Mouse (Mus musculus) layer of hippocampus, adult 9-10 months (tissue): Measurements from ENCODE around the gene Prdm1.

ENCODE experiments used
- DNase-seq: peaks from one replicate; pipeline ENCODE4 v3.0.0; 2022; ENCODE audit warnings: low spot score

Prdm1 gene

DNA sequence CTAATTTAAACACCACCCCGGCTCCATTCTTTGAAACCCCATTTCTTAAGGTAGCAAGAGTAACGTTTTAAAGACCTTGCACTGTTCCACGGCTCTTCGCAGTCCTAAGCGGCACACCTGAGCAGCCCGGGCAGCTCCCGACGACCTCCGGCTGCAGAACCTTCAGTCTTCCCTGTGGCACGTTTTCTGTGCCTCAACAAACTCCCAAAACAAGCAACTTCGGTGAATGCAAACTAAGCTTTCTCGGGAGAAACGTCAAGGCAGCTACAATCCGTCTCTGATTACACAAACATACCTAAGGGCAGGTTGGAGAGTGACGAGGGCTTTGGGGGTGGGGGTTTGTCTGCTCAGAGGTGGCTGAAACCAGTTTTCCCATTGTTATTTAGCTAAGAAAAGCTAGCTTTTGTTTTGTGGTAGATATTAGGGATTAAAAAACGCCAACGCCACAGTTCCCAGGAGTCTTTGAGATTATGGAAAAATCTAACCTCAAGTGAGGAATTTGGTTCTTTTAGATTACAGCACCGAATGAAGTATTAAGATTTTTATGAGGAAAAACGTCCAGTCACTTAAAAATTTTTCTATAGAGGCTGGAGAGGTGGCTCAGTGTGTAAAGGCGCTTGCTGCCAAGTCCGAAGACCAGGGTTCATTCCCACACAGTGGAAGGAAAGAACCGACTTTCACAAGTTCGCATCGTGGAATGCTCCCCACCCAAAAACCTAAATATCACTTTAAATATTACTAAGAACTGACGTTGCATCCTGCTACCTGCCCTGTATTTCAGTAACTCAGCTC lies at the start of gene Prdm1:
Prdm1 (minus strand) TSS at position 211 of the 792 bp plus-strand sequence.
- DNase-seq, result no peak

DNA sequence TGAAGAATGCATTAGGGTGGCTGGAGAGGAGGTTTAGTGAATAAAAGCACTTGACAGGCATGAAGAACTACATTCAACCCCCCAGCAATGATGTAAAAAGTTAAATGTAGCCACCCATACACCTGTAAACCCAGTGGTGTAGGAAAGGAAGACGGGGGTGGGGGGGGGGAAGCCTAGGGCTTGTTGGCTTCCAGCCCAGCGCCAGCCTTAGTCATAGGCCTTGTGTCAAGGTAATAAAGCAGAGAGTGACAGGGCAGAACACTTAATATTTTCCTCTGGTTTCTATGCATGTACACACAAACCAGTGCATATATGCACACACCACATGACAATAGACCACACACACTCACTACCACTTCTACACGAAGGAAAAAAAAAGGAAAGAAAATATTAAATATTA lies 37.7 kb upstream of the Prdm1 start:
- no peak for DNase-seq

DNA sequence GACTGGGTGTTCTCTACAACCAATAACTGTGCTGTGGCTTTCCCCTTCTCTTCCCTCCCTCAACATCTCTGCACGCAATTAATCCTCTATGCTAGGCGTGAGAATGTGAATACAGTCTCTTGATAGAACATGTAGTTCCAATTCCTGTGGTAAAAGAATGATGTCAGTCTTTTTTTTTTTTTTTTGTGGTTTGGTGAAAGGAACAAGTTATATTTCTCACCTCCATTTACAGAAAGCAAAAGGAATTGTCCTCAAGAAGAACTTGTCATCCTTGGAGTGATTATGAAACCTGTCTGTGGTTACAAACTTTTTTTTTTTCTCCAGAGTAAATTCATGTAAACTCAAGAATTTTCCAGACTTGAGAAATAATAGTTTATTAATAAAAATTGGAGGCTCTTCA lies 36.8 kb upstream of the Prdm1 start:
- DNase-seq, result no peak

DNA sequence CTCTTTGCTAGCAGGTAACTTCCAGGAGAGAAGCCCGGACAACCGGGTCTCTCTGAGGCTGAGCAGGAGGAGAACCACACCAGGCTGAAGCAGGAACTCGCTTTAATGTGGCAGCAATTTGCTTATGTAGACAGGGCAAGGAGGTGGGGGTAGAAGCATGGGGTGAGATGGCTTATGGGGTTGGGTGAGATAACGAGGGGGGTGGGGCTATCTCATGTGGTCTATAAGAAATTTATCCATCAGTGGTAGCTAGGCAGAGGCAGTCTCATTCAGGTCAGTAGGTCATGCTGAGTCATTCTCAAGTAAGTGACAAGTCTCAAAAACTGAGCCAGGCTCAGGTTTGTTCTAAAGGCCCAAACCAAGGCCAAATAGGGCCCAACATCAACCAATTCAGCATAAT lies 28.5 kb upstream of the Prdm1 start:
- DNase-seq, result no peak

DNA sequence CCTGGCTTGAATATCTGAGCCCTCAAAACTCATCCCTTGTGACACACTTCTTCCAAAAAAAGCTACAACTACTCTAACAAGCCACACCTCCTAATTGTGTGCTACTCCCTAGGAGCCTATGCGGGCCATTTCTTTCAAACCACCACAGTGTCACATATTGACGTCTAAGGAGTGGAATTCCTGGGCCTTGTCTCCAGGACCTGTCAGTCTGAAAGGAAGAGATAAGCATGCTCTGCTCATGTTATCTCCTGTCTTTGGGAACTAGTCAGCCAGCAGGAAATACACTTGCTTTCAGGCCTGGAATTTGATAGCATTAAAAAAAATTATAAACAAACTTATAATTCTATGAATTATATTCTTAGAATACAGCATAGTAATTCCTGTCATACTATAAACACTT lies 27.0 kb upstream of the Prdm1 start:
- no peak for DNase-seq

DNA sequence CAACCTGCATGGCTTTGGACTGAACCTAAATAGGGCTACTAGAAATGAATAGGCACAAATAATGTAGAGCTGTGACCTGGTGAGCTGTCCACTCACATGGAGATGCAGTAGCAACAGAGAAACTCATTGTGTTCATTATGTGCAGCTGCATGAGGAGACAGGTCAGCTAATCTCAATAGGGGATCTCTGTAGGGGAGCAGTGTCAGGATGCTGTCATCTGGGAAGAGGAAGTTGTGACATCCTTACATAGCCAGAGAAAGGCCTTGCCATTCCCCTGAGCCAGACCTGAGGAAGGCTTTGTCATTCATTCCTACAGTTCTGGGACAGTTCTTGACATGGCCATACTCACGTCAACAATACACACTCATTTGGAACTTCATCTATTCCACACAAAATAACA lies 25.3 kb upstream of the Prdm1 start:
- no peak for DNase-seq

DNA sequence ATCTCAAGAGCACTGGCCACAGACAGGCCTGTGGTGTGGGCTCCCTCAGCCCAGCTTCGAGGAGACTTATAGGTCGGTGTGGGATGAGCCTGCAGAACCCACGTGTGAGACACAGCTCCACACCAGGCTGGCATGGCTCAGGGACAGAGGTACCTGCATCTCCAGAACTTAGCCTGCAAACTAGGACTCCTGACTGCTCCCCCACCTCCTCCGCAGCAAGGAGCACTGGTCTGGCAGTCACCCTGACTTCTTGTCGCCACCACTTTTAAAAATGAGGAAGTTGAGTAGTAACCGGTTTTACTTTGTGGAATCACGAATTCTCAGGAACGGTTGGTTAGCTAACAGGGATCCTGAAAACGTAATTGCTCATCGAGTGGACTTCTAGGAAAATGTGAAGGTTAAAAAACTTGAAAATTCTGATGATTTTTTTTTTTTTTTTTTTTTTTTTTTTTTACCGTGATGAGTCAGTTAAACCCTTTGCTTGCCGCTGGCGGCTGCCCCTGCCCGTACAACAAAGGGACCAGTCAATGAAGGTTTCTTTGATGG lies 10.8 kb upstream of the Prdm1 start:
- DNase-seq, result no peak

DNA sequence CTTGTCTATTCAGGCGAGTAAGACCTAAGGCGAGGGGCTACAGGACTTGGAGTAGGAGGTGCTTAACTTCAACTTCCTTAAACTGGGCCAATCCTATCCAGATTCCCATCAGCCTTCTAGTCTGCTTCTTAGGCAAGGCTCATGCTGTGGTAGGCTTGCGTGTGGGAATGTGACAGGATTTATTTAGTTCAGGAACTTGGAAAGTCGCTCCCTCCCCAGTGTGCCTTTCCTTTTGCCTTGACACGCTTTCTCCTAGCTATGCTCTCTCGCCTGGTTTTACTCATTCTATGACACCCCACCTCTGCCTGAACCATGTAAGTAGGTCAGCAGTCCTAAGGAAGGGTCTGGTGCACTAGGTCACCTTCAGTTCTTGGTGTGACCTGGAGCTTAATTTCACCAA lies 9.8 kb upstream of the Prdm1 start:
- no peak for DNase-seq

DNA sequence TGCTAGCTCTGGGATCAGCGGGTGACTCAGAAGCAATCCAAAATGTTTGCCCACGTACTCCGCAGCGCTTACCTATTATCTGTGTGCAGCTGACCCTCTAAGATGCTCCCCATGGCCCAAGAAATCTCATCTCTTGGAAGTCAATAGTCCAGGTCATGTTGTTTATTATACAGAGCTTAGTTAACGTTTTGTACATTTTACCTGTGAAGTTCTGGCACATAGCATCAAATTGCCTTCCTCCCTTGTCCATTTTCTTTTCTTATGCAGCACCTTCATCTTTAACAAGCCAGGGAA lies 1.7 kb upstream of the Prdm1 start:
- DNase-seq, result no peak

DNA sequence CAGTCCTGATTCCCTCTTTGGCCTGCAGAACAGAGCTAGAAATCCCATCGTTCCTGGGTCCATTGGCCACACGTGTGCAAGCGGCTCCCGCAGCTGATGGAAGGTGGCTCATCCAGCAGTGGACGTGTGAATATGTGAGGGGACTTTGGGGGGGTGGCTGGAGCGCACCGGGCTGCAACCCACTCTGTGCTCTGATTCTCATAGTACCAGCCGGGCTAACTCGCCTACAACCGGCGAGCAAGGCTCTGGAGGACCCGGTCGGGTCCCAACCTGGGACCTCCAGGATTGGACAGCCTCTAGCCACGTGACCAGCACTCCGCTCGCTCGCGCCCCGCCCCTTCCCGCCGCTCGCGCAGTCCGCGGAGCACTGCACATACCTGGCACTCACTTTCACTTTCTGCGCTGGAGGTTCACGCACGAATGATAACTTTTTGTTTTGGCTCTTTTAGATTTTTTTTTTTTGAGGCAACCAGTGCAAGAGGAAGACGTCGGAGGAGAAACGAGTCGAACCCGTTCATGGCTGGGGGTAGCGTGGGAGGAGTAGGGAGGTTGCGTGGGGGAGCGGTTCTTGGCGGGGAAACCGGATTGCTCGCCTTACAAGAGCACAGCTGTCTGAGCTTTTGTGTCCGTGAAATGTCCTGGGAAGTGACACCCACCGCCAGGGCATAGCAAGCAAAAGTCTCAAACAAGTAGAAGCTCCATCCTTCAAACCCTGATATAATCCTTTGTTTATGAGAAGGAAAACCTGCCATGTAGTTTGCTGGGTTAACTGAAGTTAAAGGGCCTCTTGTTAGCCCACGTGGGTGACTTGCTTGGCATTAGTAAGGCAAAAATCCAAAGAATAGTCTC lies 1.1 kb upstream of the Prdm1 start:
- DNase-seq, result no peak

DNA sequence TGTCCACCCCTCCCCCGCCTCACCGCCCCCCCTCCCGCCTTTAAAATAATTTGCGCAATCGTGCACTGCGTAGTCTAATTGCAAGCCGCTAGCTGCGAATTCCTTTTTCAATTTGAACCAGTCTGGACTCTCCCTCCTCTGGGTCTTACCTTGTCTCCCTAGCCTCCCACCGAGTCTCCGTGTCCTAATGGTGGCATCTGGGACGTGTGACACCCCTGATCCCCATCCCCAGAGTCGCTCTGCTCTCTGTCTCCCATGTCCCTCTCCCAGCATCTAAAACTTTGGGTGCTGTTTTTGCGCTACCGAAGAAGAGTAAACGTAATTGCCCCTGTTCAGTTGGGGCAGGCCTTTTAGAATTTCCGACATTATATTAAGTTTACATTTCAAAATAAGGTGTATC lies 650 bp downstream of the Prdm1 start:
- DNase-seq, result no peak

DNA sequence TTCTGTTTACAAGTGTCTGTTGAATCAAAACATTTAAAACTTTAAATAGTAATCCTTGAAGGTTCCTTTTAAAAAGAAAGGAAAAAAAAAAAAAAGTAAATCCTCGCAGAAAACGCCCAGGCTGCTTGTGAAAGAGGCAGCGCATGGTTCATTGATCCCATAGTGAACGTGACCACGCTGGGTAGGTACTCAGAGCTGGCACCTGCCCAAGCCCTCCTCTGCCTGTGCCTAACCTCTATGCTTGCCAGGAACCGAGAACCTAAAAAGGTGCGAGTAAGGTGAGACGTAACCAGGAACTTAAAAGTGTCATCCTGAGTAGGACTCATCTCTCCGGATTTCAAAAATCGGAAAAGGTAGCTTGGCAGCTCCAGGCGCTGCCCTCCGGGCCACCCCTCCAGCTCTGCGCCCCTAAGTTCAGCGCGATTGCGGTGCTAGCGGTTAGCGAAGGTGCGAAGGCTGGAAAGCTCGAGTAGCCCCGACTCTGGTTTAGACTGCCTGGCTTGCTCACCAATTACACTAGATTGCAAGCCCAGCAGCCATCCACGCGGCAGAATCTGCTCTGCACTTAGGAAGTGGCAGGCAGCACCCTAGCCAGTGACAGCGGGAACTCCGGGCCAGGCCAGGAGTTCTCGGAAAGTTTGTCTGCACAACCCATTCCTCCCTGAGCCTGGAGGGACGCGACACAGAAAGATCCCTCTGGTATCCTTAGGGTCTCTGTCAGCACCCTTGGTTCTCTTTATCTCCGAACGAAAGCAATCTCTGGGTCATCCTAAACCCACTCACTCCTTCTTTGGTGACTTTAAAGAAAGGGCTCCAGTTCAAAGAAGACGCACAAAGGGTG lies 1.3 kb downstream of the Prdm1 start:
- no peak for DNase-seq

DNA sequence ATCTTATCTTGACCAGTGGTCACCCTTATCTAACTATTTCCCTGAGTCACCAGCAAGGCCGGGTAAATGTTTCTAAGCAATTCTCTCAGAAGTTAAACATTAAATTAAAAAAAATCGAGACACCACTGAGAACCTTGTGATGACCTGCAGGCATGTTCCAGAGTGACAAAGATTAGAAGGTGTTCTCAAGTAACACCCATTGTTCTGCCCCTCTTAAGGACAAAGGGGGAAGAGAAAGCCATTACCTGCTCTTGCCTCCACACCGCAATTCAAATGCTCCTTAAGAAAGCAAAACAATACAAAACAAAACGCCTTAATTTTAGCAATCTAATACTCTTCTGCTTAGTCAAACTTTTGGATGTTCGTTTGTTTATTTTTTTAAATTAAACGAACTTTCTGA lies 8.1 kb downstream of the Prdm1 start:
- DNase-seq, result no peak

DNA sequence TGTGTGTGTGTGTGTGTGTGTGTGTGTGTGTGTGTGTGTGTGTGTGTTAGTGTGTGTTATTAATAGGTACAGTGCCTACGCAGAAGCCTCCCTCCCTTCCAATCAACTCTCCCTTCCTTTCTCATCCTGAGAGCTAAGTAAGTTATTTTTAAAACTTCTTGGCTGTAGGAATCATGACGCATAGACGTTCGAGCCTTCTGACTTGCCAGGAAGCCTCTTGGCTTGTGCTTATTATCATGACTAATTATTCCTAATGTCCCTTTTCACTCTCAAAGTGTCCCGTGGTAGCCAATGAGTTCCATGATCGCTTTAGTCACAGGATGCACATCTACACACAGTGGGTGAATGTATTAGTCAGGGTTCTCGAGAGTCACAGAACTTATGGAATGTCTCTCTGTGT lies 9.7 kb downstream of the Prdm1 start:
- DNase-seq, result no peak

DNA sequence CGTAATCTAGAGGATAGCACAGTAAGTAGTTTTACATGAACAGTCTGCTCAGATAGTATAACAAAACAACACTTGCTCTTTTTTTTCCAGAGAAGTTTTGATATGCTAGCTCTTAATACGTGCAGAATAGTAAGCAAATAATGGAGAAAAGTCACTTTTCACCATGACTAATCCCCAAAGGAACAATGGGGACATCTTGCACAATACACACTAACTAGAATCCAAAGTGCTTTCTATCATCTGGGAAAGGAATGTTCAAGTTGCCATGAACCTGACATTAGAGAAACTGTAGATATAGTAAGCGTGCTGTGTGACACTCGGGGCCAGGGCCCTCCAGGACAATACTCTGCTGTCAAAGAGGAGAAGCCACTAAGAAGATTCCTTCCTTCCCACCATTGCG lies 15.2 kb downstream of the Prdm1 start:
- no peak for DNase-seq

DNA sequence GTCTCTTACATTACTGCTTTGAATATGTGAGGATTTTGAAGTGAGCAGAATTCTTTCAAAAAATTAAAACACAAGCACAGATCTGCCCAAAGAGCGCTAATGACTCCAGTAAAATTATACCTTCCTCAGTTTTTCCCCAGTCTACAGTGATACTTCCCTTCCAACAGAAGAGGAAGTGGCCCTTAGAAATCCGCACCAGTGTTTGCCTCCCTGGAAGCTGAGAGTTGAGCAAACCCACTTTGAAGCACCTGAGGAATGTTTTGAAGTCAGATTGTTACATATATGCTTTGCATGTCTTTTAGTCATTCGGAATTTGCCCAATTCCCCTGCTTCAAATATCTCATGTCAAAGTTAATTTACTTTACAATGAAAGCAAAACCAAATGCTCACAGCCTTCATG lies 17.3 kb downstream of the Prdm1 start:
- no peak for DNase-seq

DNA sequence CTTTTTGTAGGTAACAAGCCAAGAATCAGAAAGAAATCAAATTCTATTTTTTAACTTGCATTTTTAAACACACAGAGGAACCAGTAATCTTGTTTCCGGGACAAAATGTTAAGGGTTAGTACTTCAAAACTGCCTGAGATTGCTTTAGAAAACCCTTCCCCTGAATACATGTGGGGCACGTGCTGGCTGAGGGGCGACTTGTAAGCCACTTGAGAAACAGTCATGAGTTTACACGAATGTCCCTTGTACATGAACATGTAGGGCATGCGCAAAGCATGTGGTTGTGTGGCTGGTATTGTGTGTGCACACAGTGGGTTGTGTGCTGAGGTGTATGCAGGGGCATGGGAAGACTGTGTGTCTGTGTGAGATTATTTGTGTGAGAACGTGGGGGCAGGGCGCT lies 19.7 kb downstream of the Prdm1 start:
- DNase-seq, result no peak

DNA sequence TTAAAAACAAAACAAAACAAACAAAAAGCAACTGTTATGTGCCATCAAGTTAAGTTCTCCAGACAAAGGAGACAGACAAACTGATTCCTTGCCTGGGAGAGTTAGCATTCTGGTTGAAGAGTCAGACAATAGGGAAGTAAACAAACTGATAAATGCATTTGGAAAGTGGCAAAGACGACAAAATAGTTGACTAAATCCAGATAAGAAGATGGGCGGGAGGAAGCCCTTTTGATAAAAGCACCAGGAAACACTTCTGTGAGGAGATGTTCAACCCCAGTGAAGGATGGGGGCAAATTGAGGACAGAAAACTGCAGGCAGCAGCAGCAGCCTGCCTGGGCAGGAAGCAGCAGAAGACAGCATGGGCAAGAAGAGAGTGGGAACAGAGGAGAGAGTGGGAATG lies 20.3 kb downstream of the Prdm1 start:
- no peak for DNase-seq

DNA sequence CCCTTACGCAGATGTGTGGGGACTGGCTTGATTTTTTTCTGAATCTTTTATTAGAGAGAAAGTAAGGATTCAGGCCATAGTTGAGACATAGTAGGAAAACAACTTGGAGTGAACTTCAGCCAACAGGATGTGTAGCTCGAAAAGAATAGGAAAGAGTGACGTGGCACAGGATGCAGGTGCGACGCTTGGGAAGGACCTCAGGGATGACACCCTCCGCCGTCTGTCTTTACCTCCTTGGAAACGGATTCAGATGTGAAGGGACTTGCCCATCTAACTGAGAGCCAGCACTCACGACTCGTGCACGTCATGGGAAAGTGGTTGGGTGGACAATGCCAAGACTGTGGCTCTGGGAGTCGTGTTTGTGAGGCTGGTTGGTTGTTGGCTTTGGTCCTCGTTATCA lies 25.4 kb downstream of the Prdm1 start:
- DNase-seq, result no peak

DNA sequence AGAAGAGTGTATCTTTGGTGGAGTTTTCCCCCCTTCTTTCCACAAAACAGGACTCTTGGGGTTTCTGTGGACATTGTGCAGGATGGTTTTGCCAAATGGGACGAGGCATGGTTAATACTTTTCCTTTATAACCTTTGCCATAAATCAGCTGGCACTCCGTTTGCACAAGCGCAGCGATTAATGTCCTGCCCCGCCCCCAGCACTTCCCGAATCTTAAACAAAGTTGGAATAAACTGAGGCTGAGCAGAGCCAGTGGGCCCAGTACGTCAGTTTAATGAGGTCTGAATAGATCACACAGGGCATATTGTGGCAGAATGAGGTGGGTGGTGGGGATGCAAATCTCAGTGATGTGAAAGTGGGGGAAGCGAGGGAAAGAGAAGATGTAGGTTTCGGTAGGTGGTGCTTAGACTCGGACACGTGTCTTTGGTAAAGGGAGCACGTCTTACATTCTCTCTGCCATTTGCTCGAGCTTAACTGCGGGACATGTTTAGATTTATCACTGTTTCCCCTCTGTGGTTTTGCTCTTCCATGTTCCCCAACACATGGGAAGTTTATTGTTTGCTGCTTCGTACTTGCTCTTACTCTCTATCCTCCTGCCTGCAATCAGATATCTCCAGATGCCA lies 28.3 kb downstream of the Prdm1 start:
- no peak for DNase-seq

DNA sequence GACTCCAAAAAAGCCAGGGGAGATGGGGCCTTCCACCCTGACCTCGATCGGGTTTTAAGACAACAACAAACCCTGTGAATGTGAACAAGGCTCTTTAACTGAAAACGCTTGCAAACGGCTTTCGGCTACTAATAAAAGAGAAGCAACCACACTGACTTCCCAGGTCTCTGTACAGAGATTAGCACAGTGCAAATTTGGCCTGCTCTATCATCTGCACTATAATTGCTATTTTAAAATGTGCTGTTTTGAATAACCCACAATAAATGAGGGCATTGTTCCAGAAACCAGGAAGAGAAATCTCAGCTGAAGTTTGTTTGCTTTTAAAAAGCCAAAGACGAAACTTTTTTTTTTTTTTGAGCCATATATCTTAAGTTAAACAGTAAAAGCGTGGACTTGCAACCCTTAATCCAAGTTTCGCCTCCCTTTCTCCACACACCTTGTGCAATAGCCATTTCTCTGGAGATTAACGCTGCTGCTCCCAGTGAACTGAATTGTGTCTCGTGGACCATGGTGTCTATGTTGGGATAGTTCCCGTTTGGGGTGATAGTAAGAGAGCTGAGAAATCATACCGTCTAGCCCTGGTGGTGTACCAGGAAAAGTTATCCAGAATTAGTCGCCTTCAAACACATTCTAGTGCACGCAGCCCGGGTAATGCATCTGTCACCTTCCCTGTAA lies 34.3 kb downstream of the Prdm1 start:
- no peak for DNase-seq
